Mouse (Mus musculus) retina, adult 2 months (tissue): ENCODE results near the gene Tmeff2.

Experiments
- DNase-seq: peaks from one replicate; pipeline ENCODE4 v3.0.0-alpha.2; 2012; ENCODE audit warnings: low read depth, low spot score

The Tmeff2 gene

DNA sequence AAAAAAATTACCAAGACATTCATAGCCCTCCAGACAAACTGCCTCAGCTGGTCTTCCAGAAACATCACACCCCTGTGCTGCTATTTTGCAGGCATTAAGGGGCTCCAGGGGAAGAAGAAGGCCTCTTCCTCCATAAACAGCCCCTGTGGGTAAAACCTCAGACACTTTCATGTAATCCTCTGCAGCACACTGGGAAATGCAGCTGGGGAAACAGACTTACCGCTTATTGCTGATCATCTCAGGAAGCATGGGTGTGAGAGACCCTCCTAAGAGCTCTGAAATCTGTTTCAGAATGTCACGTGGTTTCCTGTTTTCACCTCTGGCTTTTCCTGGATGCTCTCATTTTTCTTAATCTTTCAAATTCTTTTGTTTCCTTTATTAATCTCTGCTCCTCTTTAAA is 204.3 kb downstream of the Tmeff2 start:
- no peak for DNase-seq

GRCm38 (mm10) chr1:51106401-51106920 is 206.0 kb downstream of the Tmeff2 start:
- no peak for DNase-seq

GRCm38 (mm10) chr1:51107299-51107698 is 206.9 kb downstream of the Tmeff2 start:
- no peak for DNase-seq

GRCm38 (mm10) chr1:51114721-51115120 is 214.3 kb downstream of the Tmeff2 start:
- DNase-seq = no peak

DNA sequence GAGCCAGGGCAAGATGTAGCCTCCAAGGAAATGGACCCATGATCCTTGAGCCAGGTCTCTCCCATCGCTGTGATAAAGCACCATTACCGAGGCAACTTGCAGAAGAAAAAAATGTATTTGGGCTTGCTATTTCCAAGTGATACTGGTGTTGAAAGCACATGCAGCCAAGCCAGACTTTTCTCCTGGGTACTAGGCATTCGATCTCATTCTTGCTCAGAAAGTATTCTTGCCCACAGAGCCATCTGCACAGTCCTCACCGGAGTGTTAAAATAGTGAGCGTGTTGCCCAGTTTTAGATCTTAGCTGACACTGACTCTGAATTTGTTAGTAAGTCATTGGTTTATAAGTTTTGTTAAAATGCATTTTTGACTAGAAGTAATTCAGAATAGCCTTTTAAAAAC is 215.3 kb downstream of the Tmeff2 start:
- DNase-seq = no peak

- DNase-seq = no peak
These were observed 217.4 kb downstream of the Tmeff2 start for GRCm38 (mm10) chr1:51117830-51118229.

GRCm38 (mm10) chr1:51125671-51126424 is 225.4 kb downstream of the Tmeff2 start:
- no peak for DNase-seq

DNA sequence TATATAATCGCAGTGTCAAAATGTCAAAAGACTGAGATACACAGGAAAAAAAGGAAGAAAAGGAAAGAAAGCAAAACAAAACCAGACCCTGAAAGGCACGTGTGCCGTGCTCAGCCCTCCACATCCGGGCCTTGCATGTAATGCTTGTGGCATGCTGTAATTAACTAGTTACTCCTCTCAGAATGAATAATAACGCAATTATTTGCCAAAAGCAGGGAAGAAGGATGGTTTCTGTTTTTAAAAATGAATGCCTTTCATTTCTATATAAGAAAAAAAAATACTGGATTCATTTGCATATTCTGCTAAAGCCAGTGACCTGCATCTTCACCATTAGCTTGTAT is 225.9 kb downstream of the Tmeff2 start:
- no peak for DNase-seq

DNA sequence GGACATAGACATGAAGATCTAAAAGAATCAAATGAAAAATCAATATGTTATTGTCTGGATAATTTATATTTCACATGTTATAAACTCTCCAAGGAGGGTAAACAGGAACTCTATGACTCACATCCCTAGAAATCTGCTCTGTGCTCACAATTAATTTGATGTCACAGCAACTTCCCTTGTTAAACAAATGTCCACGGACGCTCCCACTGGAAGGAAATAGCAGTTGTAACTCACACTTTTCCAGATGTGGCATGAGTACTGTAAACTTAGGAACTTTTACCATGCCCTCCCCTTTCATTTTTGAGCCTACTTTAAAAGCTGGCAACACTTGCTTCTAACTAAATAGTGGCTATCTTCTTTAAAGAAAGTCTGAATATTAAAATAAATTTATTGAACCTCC is 236.3 kb downstream of the Tmeff2 start:
- no peak for DNase-seq

GRCm38 (mm10) chr1:51139605-51140004 is 239.2 kb downstream of the Tmeff2 start:
- DNase-seq = no peak

DNA sequence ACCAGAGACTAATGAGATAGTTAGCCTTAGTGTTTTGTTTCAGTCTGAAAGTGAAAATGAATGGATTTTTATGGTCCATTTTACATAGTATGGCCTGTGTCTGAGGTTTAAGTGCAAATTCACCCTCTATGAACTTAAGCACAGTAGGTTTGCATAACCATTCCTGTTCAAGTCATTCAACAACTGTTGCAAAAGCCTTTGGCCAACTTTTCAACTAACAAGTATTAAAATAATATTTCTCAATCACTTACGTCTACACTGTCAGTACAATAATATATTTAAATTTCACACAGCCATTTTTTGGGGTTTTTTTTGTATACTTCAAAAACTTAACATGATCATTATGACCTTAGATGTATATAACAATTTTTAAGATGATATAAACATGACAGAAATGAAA is 240.9 kb downstream of the Tmeff2 start:
- DNase-seq = no peak

DNA sequence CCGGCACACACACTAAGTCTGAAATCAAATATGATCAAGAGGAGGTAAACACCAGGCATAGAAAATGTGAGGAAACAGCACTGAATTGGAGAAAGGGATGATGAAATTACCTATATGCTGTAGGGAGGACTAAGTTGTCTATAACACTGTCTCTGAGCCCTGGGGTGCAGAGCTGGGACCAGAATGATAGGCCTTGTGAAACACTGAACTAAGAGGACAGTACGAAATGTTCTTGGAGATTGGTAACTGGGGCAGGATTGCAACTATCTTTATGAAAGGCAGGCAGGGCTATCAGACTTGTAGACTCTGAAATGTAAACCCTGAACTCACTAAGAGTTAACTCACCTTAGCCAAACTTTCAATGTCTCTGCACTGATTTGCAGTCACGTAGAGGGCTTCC is 242.3 kb downstream of the Tmeff2 start:
- no peak for DNase-seq

- DNase-seq = no peak
These were observed 245.2 kb downstream of the Tmeff2 start for GRCm38 (mm10) chr1:51145693-51146092.

- DNase-seq = no peak
These were observed 248.2 kb downstream of the Tmeff2 start for GRCm38 (mm10) chr1:51148481-51149137.

- DNase-seq = no peak
These were observed 249.0 kb downstream of the Tmeff2 start for GRCm38 (mm10) chr1:51149488-51149887.

- DNase-seq = no peak
These were observed 249.4 kb downstream of the Tmeff2 start for GRCm38 (mm10) chr1:51149890-51150289.

DNA sequence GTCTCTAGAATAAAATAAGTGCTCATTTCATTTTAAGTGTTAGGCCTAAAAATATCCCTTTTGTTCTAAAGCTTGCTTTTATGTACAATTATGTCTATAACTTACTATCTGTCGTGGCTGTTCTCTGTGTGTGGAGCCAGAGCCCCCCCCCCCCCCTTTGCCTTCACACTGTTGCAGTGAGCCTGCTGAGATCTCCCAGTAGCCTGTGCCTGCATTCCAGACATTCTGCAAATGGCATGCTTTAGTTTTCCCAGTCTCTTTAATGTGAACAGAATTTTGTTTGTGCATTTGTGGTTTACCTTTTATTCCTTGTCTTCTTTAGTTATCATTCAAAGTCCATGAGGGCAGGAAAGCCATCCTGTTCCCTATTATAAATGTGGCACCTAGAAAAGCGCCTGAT is 251.6 kb downstream of the Tmeff2 start:
- no peak for DNase-seq

DNA sequence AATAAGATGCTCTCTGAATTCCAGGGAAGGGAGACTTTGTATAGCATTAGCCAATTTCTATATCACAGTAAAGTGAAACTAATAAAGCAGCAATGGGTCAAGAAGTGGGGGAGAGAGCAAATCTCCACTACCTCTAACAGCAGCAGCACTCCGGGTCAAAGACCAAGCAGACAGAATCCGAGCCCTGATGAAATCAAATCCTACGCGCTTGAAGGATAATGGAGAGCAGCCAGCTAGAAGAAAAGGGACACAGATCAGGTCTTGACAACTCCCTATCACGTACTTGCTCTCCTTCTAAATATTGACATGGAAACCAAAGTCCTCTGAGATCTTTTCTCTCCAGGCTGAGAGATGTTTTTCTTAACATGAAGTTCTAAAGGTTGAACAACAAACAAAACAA is 252.4 kb downstream of the Tmeff2 start:
- DNase-seq = no peak

DNA sequence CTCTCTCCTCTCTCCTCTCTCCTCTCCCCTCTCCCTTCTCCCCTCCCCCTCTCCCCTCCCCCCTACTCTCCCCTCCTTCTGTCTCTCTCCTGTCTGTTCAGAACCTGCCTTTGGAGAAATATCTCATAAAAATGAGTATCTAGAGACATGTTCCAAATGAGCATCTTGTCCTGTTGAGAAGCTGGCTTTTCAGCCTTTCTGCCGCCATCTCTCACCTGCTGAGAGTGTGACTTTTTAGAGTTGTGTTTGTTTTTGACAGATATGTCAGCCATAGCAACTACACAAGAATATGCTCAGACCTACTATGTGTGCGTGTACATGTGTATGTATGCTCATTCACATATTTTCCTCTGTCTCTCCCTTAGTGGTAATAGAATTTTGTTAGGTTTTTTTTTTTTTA is 283.8 kb downstream of the Tmeff2 start:
- no peak for DNase-seq

GRCm38 (mm10) chr1:51189008-51189407 is 288.6 kb downstream of the Tmeff2 start:
- DNase-seq = no peak

GRCm38 (mm10) chr1:51191253-51191652 is 290.8 kb downstream of the Tmeff2 start:
- no peak for DNase-seq

DNA sequence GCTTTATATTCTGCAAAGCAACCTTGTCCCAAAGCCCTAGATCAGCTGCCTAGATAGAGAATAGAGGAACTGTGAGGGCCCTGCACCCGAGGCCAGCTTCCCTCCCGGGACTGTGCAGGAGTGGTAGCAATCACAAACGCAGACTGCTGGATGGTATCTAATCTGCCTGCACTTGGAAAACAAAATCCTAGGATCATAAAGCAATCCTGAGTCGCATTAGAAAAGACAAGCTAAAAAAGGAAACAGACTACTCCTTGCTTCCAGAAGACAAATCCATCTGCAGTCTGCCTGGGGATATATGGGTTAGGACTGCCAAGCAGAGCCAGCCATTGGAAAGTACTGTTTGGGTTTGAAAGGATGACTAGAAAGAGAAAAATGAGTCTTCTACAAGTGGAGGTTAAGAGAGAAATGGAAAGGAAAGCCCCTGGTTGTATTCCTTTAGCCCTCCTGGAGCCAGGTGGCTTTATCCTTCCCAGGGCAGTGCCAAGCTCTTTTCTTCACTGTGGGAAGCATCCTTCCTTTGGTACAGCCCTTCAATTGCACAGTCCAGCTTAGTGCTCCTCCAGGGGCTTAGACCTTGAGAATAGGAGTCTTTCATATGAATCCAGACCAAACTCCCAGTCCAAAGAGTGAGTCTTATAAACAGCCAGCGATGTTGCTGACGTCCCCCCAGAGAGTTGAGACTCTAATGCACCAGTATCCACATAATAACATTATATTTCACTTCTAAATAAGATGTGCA is 291.6 kb downstream of the Tmeff2 start:
- no peak for DNase-seq
